Mouse (Mus musculus): Measurements from ENCODE around the gene Exosc10. TPM values are rescaled to one million over a fixed set of nuclear protein-coding genes. Genes with fewer than 3 reads are reported as not detected.

Gene Exosc10
- total RNA-seq, 2 experiments from 2014 or later = 9.4 to 16.9 TPM

DNA sequence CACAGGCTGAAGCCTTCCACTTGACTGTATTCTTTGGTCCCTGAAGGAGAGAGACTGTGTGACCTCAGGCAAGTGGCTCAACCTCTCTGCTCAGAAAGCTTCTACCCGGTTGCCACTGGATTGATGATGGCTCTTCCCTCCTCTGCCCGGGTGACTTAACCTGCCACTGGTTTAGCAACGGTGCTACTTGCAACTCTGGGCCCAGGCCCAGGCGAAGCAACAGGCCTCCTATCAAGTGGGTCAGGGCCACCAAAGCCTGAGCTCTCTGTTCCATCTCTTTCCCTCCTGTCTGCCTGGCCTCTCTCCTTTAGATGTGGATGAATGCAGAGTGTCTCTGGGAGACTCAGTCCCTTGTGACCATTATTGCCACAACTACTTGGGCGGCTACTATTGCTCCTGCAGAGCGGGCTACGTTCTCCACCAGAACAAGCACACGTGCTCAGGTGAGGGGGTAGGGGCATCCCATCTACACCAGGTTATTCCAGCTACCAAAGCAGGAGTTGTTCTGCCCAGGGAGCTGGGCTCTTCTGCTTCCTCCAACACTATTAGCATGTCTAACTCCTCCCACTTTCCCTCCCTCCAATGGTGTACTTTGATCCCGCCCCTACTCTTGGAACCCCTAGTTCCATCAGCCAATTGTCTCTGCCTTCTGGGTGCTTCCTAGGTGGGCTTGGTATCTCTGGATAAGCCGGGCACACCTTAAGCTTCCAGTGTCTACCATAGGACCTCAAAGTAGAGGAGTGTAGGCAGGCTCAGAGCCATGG, 45.3 kb downstream of the Exosc10 start:
- no peak for ATAC-seq (replicated peaks; ENCODE audit: low FRiP score, poor library complexity, severe bottlenecking)

- no peak for ATAC-seq (replicated peaks; ENCODE audit: low FRiP score, poor library complexity, severe bottlenecking)
Measured at GRCm38 (mm10) chr4:148604141-148604540, 45.9 kb downstream of the Exosc10 start.

DNA sequence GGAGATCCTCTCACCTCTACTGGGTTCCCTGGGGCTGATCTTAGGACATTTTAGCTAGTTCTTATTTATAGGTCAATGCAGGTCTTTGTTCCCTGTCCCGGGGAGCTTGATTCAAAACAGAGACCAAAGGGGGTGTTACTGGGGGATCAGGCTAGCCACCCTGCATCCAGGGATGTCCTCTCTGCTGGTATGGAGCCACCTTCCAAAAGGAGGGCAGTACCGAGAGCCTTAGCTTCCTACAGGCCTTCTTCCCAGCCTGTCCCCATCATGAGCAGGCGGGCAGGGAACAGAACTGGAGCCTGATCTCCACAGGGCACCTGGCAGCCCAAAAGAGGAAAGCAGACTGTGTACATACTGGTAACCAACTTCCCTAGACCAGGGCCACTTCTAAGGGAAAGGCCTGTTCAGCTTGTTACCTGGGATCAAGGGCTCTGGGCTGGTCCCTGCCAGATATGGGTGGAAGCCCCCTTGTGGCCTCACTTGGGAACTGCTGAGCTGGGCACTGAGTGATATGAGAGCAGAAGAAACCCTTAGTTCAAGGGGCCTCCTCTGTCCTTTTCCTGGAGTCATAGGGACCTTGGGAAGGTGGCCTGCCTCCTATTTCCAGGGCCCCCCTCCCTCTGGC, 46.4 kb downstream of the Exosc10 start:
- peak; percentile 72 for ATAC-seq (replicated peaks; ENCODE audit: low FRiP score, poor library complexity, severe bottlenecking)

DNA sequence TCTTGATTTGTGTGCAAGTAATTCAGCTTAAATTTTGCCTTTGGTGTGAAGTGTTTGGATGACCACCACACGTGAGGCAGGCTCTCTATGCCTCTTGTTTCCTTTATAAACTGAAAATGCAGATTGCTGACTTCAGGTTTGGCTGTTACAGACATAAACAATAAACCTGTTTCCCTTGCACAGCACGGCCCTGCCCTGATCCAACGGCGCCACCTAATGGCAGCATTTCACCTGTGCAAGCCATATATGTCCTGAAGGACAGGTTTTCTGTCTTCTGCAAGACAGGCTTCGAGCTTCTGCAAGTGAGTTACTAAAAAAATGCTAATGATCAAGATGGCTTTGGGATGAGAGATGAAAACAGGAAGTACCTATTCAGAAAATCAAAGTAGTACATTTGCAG, 49.5 kb downstream of the Exosc10 start:
- 0 out of 2 replicates have a peak, but pooled peaks have one; percentile 41 for ATAC-seq (replicated peaks; ENCODE audit: low FRiP score, poor library complexity, severe bottlenecking)

- ATAC-seq (replicated peaks; ENCODE audit: low FRiP score, poor library complexity, severe bottlenecking) = no peak
Measured at GRCm38 (mm10) chr4:148609805-148610204, 51.6 kb downstream of the Exosc10 start.

GRCm38 (mm10) chr4:148610631-148611364, 52.6 kb downstream of the Exosc10 start:
- no peak for ATAC-seq (replicated peaks; ENCODE audit: low FRiP score, poor library complexity, severe bottlenecking)

DNA sequence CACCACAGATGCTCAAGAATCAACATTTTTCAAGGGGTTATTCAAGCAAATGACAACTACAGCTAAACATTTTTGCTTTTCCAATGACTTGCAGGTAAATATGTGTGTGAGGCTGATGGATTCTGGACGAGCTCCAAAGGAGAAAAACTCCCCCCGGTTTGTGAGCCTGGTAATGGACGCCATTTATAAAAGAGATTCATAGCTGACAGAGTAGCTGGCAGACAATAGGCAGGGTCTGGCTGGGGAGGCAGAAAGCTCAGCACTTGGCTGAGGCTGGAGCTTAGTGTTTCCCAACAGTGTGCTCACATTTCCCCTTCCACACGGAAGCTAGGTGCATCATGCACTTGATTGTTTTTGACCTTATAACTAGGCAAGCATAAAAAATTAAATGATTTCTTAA, 54.3 kb downstream of the Exosc10 start:
- no peak for ATAC-seq (replicated peaks; ENCODE audit: low FRiP score, poor library complexity, severe bottlenecking)

GRCm38 (mm10) chr4:148613738-148614137, 55.5 kb downstream of the Exosc10 start:
- ATAC-seq (replicated peaks; ENCODE audit: low FRiP score, poor library complexity, severe bottlenecking) = no peak

DNA sequence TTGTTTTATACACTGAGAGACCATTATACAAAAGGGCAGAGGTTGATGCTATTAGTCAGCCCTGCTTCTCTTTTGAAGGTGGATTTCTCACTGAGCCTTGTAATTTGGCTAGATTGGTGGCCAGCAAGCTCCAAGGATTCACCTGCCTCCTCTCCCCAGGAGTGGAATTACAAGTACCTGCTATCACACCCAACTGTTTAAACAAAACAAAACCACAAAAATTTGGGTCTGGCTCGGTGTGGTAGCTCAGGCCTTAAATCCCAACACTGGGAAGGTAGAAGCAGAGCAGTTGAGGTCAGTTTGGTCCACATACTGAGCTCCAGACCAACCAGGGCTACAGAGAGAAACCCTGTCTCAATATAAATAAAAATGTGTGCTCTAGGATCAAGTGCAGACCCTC, 61.6 kb downstream of the Exosc10 start:
- no peak for ATAC-seq (replicated peaks; ENCODE audit: low FRiP score, poor library complexity, severe bottlenecking)

DNA sequence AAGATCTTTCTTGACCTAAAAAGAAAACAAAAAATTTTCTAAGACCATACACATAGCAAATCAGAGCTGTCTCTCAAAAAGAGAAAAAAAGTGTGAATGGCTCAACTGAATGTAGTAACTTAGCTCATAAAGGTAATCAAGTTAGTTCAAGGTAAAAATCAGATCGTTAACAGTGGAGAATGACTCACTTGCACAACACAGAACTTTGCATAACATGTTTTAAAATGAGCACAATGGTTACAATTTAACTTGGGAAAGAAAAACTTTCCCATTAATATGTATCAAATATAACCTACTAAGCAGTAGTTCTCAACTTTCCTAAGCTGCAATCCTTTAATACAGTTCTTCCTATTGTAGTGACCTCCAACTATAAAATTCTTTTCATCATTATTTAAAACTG, 62.5 kb downstream of the Exosc10 start:
- no peak for ATAC-seq (replicated peaks; ENCODE audit: low FRiP score, poor library complexity, severe bottlenecking)

GRCm38 (mm10) chr4:148622485-148622884, 64.3 kb downstream of the Exosc10 start:
- ATAC-seq (replicated peaks; ENCODE audit: low FRiP score, poor library complexity, severe bottlenecking) = no peak

- no peak for ATAC-seq (replicated peaks; ENCODE audit: low FRiP score, poor library complexity, severe bottlenecking)
Measured at GRCm38 (mm10) chr4:148623609-148624008, 65.4 kb downstream of the Exosc10 start.

- no peak for ATAC-seq (replicated peaks; ENCODE audit: low FRiP score, poor library complexity, severe bottlenecking)
Measured at GRCm38 (mm10) chr4:148625010-148625409, 66.8 kb downstream of the Exosc10 start.

GRCm38 (mm10) chr4:148625756-148626622, 67.8 kb downstream of the Exosc10 start:
- peak; percentile 64 for ATAC-seq (replicated peaks; ENCODE audit: low FRiP score, poor library complexity, severe bottlenecking)

- peak; percentile 95 for ATAC-seq (replicated peaks; ENCODE audit: low FRiP score, poor library complexity, severe bottlenecking)
Measured at GRCm38 (mm10) chr4:148626623-148627185, 68.5 kb downstream of the Exosc10 start, which contains the start of gene Tardbp. Gene Tardbp, minus strand, starts transcription at chr4:148627019.

- ATAC-seq (replicated peaks; ENCODE audit: low FRiP score, poor library complexity, severe bottlenecking) = peak; percentile 27
Measured at GRCm38 (mm10) chr4:148627246-148627645, 69.0 kb downstream of the Exosc10 start.

Measured in erythroblast, adult 5-6 weeks (primary cell).